Mouse (Mus musculus) ovary, postnatal 36 days (tissue): Measurements from ENCODE around the gene Plac1.

Experiments
- DNase-seq: peaks from one replicate; pipeline ENCODE4 v3.0.0; 2022; ENCODE audit warnings: low spot score, mixed read lengths

Gene Plac1

GRCm38 (mm10) chrX:53197681-53198080 is 42.2 kb downstream of the Plac1 start:
- no peak for DNase-seq

- DNase-seq: no peak
Measured at GRCm38 (mm10) chrX:53196392-53196791, 43.5 kb downstream of the Plac1 start.

GRCm38 (mm10) chrX:53188692-53189091 is 51.2 kb downstream of the Plac1 start:
- DNase-seq: no peak

GRCm38 (mm10) chrX:53179801-53180200 is 60.1 kb downstream of the Plac1 start:
- DNase-seq: no peak

GRCm38 (mm10) chrX:53176296-53176695 is 63.6 kb downstream of the Plac1 start:
- DNase-seq: no peak

GRCm38 (mm10) chrX:53168623-53169022 is 71.3 kb downstream of the Plac1 start:
- no peak for DNase-seq

GRCm38 (mm10) chrX:53166901-53167525 is 72.9 kb downstream of the Plac1 start:
- no peak for DNase-seq

- DNase-seq: no peak
Measured at GRCm38 (mm10) chrX:53166251-53166900, 73.5 kb downstream of the Plac1 start.

- no peak for DNase-seq
Measured at GRCm38 (mm10) chrX:53162589-53162988, 77.3 kb downstream of the Plac1 start.

- DNase-seq: peak; percentile 15
Measured at GRCm38 (mm10) chrX:53161583-53161982, 78.3 kb downstream of the Plac1 start.

- peak; percentile 67 for DNase-seq
Measured at GRCm38 (mm10) chrX:53161115-53161514, 78.8 kb downstream of the Plac1 start.

- no peak for DNase-seq
Measured at GRCm38 (mm10) chrX:53148039-53148438, 91.9 kb downstream of the Plac1 start.

- no peak for DNase-seq
Measured at GRCm38 (mm10) chrX:53146389-53146917, 93.5 kb downstream of the Plac1 start.

- DNase-seq: no peak
Measured at GRCm38 (mm10) chrX:53139641-53140040, 100.3 kb downstream of the Plac1 start.

GRCm38 (mm10) chrX:53137066-53137465 is 102.8 kb downstream of the Plac1 start:
- DNase-seq: no peak

- DNase-seq: no peak
Measured at GRCm38 (mm10) chrX:53129501-53129900, 110.4 kb downstream of the Plac1 start.

- no peak for DNase-seq
Measured at GRCm38 (mm10) chrX:53126492-53127033, 113.3 kb downstream of the Plac1 start.

GRCm38 (mm10) chrX:53125838-53126467 is 114.0 kb downstream of the Plac1 start:
- DNase-seq: no peak

- no peak for DNase-seq
Measured at GRCm38 (mm10) chrX:53123562-53123961, 116.3 kb downstream of the Plac1 start.

GRCm38 (mm10) chrX:53118631-53119030 is 121.3 kb downstream of the Plac1 start:
- DNase-seq: no peak

- DNase-seq: no peak
Measured at GRCm38 (mm10) chrX:53118019-53118418, 121.9 kb downstream of the Plac1 start.

GRCm38 (mm10) chrX:53114994-53115393 is 124.9 kb downstream of the Plac1 start:
- DNase-seq: no peak

- no peak for DNase-seq
Measured at GRCm38 (mm10) chrX:53110142-53110541, 129.8 kb downstream of the Plac1 start.
